Mouse (Mus musculus) frontal cortex, postnatal 10 days (tissue): Measurements from ENCODE around the gene Vmn2r19.
"Not testable (repeated sequence)": the region's sequence is repeated elsewhere in the genome, so short reads cannot be mapped to it uniquely, and the experiment has no call there.

Experiments used
- DNase-seq, 2 experiments: peaks; one replicate each; pipeline ENCODE4 v3.0.0; 2022; ENCODE audit warnings: low spot score in 2 of 2, mixed read lengths in 1 of 2

Gene Vmn2r19

GRCm38 (mm10) chr6:123308033-123308432, at the start of gene Vmn2r19:
Gene Vmn2r19, plus strand, starts transcription at chr6:123308333.
- DNase-seq = no peak

- DNase-seq = no peak
These were observed 49.2 kb upstream of the Vmn2r19 start for GRCm38 (mm10) chr6:123258946-123259345.

- DNase-seq = no peak
These were observed 48.1 kb upstream of the Vmn2r19 start for GRCm38 (mm10) chr6:123259889-123260603.

GRCm38 (mm10) chr6:123260868-123261267, 47.3 kb upstream of the Vmn2r19 start:
- no peak for DNase-seq

- DNase-seq = no peak
These were observed 46.5 kb upstream of the Vmn2r19 start, which contains the start of gene Clec4d for GRCm38 (mm10) chr6:123261555-123262161. Gene Clec4d, plus strand, starts transcription at chr6:123262111.

GRCm38 (mm10) chr6:123264194-123264593, 43.9 kb upstream of the Vmn2r19 start:
- DNase-seq = no peak

- DNase-seq = no peak
These were observed 42.3 kb upstream of the Vmn2r19 start for GRCm38 (mm10) chr6:123265809-123266208.

GRCm38 (mm10) chr6:123266945-123267344, 41.2 kb upstream of the Vmn2r19 start:
- DNase-seq = no peak

- DNase-seq = no peak
These were observed 28.7 kb upstream of the Vmn2r19 start for GRCm38 (mm10) chr6:123279443-123279842.

- DNase-seq = no peak
These were observed 21.8 kb upstream of the Vmn2r19 start for GRCm38 (mm10) chr6:123286311-123286710.

- DNase-seq = no peak
These were observed 19.2 kb upstream of the Vmn2r19 start for GRCm38 (mm10) chr6:123288931-123289330.

- no peak for DNase-seq
These were observed 18.4 kb upstream of the Vmn2r19 start, which contains the start of gene Clec4e for GRCm38 (mm10) chr6:123289753-123290152. Gene Clec4e, minus strand, starts transcription at chr6:123289870.

GRCm38 (mm10) chr6:123292751-123293400, 15.3 kb upstream of the Vmn2r19 start:
- DNase-seq = no peak

GRCm38 (mm10) chr6:123293509-123293908, 14.6 kb upstream of the Vmn2r19 start:
- not testable (repeated sequence) for DNase-seq

- DNase-seq = no peak
These were observed 11.4 kb upstream of the Vmn2r19 start for GRCm38 (mm10) chr6:123296687-123297086.

GRCm38 (mm10) chr6:123306315-123306714, 1.8 kb upstream of the Vmn2r19 start:
- not testable (repeated sequence) for DNase-seq

- no peak for DNase-seq
These were observed 24.4 kb downstream of the Vmn2r19 start for GRCm38 (mm10) chr6:123332503-123332902.

GRCm38 (mm10) chr6:123340093-123340492, 32.0 kb downstream of the Vmn2r19 start:
- no peak for DNase-seq

GRCm38 (mm10) chr6:123346141-123346540, 38.0 kb downstream of the Vmn2r19 start:
- no peak for DNase-seq
